Mouse (Mus musculus) C2C12 (cell line): ENCODE measurements around the gene Nfyb.

Source experiments
- CEBPB ChIP-seq: IDR thresholded peaks from one replicate; pipeline ENCODE4 v1.6.1; 2011; ENCODE audit warnings: low read depth, mild to moderate bottlenecking, control low read depth, moderate library complexity
- CTCF ChIP-seq: IDR thresholded peaks from one replicate; pipeline ENCODE4 v1.5.1; 2011; ENCODE audit not compliant: control insufficient read depth, insufficient read depth, insufficient read length
- MAX ChIP-seq: IDR thresholded peaks from one replicate; pipeline ENCODE4 v1.6.1; 2011; ENCODE audit warnings: mild to moderate bottlenecking, control low read depth
- MYOG ChIP-seq: IDR thresholded peaks from one replicate; pipeline ENCODE4 v1.6.1; 2011; ENCODE audit not compliant: control insufficient read depth, insufficient read length; ENCODE audit errors: extremely low read depth
- USF1 ChIP-seq: IDR thresholded peaks from one replicate; pipeline ENCODE4 v1.6.1; 2011; ENCODE audit warnings: low read depth, mild to moderate bottlenecking, control low read depth, moderate library complexity

- TF ChIP-seq CTCF, result no peak
- TF ChIP-seq USF1, result no peak
- TF ChIP-seq MYOG, result no peak
- TF ChIP-seq MAX, result no peak
- TF ChIP-seq CEBPB, result no peak
Observed at GRCm38 (mm10) chr10:82792311-82792710, 28.4 kb upstream of the Nfyb start.
